Mouse (Mus musculus): ENCODE measurements around the gene Ifna1.

The Ifna1 gene

GRCm38 (mm10) chr4:88875435-88876095, 25.7 kb downstream of the Ifna1 start:
- no peak for DNase-seq

GRCm38 (mm10) chr4:88876520-88876919, 26.6 kb downstream of the Ifna1 start:
- no peak for DNase-seq

DNA sequence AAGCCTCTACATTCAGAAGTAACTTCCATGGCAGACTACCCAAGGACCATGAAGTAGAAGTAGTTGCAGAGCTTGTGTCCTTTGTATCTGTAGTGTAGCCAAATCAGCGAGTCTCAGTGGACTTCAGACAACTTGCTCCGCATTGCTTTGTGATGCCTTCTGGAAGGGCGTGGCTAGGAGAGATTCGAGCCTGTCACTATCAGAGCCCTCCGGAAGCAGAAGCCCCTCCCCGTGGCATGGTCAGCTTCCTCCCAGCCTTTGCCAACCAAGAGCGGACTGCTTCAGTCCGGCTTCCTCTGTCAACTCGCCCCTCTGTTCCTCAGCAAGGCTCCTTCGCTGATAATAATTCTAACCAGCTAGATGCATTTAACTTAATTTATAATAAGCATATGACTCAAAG, 28.4 kb downstream of the Ifna1 start:
- no peak for DNase-seq

DNA sequence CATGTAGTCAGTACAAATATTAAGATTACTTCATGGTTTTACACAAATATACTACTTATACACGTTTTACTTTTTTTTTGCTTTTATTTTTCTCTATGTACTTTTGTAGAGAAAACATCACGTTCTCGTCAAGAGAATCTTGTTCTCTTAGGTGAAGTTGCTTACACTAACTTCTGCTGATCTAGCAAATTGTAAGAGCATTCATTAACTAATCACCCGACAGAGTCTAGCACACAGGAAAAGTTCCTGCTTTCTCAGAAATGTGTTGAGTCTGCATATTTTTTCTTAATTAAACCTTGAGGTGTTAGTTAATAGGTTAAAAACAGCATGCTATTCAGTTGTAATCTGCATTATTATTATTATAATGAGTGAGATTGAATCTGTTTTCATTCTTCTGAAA, 28.9 kb downstream of the Ifna1 start:
- no peak for DNase-seq

- no peak for DNase-seq
Observed at GRCm38 (mm10) chr4:88880101-88880500, 30.2 kb downstream of the Ifna1 start, which contains the start of gene Ifne. Gene Ifne (minus strand): TSS chr4:88880201.

DNA sequence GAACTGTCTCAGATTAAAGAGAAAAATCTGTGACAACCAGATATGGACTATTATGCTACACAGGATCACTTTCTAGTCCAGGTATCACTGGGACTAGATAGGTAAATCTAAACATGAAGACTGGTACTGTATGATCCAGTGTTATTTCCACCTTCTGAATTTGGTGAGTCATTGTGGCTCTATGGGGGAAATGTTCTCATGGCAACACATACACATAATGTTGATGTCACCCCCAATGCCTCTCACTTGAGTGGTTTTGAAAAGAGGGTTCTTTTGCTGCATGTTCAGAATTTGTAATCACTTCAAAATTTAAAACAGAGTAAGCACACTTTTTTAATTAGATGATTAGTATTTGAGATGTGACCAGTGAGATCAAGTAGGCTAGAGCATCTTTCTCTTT, 38.3 kb downstream of the Ifna1 start:
- DNase-seq = no peak

GRCm38 (mm10) chr4:88893201-88893754, 43.4 kb downstream of the Ifna1 start:
- DNase-seq = no peak
